Mouse (Mus musculus): ENCODE data around the gene Wwc2. TPM values are rescaled to one million over a fixed set of nuclear protein-coding genes. Genes with fewer than 3 reads are reported as not detected.

Gene Wwc2
- 41.4 and 52.9 TPM in 2 replicates for polyA plus RNA-seq (2011; ENCODE audit: insufficient read length, low read depth, missing spikeins)

GRCm38 (mm10) chr8:47990911-47991820 lies at the start of gene Wwc2:
TSS of gene Wwc2 (minus strand) at chr8:47990924.
- TF ChIP-seq POLR2A (IDR thresholded peaks at IDR 0.05; ENCODE audit: low read depth, low read length), result peak; percentile 63
- no peak for TF ChIP-seq CTCF (IDR thresholded peaks at IDR 0.05; ENCODE audit: borderline replicate concordance, insufficient read depth, low read length)
- Histone ChIP-seq H3K4me1 (ENCODE audit: control insufficient read depth, insufficient read depth, low read length) (peaks cover 9% of the 10 kb centered on the region), H3K27ac (ENCODE audit: insufficient read depth, low read length) (peak within 1 kb of the TSS; percentile 98), H3K4me3 (ENCODE audit: insufficient read depth, low read length) (peak within 1 kb of the TSS; percentile 76)

GRCm38 (mm10) chr8:48038261-48038934 lies 47.7 kb upstream of the Wwc2 start:
- no peak overlapping the region for H3K27ac ChIP-seq (ENCODE audit: insufficient read depth, low read length)
- TF ChIP-seq CTCF (IDR thresholded peaks at IDR 0.05; ENCODE audit: borderline replicate concordance, insufficient read depth, low read length) (no peak), POLR2A (IDR thresholded peaks at IDR 0.05; ENCODE audit: low read depth, low read length) (no peak)
- no peak overlapping the region for H3K4me3 ChIP-seq (ENCODE audit: insufficient read depth, low read length)

GRCm38 (mm10) chr8:48032046-48032445 lies 41.3 kb upstream of the Wwc2 start:
- H3K4me3 ChIP-seq (ENCODE audit: insufficient read depth, low read length), result no peak overlapping the region
- no peaks in the 10 kb centered on the region for H3K4me1 ChIP-seq (ENCODE audit: control insufficient read depth, insufficient read depth, low read length)
- no peak overlapping the region for H3K27ac ChIP-seq (ENCODE audit: insufficient read depth, low read length)
- TF ChIP-seq POLR2A (IDR thresholded peaks at IDR 0.05; ENCODE audit: low read depth, low read length), result no peak
- no peak for TF ChIP-seq CTCF (IDR thresholded peaks at IDR 0.05; ENCODE audit: borderline replicate concordance, insufficient read depth, low read length)

More at GRCm38 (mm10) chr8:48038261-48038934, 47.7 kb upstream of the Wwc2 start:
- no peaks in the 10 kb centered on the region for H3K4me1 ChIP-seq (ENCODE audit: control insufficient read depth, insufficient read depth, low read length)

GRCm38 (mm10) chr8:48030667-48031066 lies 39.9 kb upstream of the Wwc2 start:
- no peak overlapping the region for H3K4me3 ChIP-seq (ENCODE audit: insufficient read depth, low read length)
- no peak overlapping the region for H3K27ac ChIP-seq (ENCODE audit: insufficient read depth, low read length)
- TF ChIP-seq CTCF (IDR thresholded peaks at IDR 0.05; ENCODE audit: borderline replicate concordance, insufficient read depth, low read length) (no peak), POLR2A (IDR thresholded peaks at IDR 0.05; ENCODE audit: low read depth, low read length) (no peak)
- H3K4me1 ChIP-seq (ENCODE audit: control insufficient read depth, insufficient read depth, low read length), result no peaks in the 10 kb centered on the region

- Histone ChIP-seq H3K27ac (ENCODE audit: insufficient read depth, low read length) (no peak overlapping the region), H3K4me3 (ENCODE audit: insufficient read depth, low read length) (no peak overlapping the region), H3K4me1 (ENCODE audit: control insufficient read depth, insufficient read depth, low read length) (no peaks in the 10 kb centered on the region)
- TF ChIP-seq CTCF (IDR thresholded peaks at IDR 0.05; ENCODE audit: borderline replicate concordance, insufficient read depth, low read length) (no peak), POLR2A (IDR thresholded peaks at IDR 0.05; ENCODE audit: low read depth, low read length) (no peak)
Observed at GRCm38 (mm10) chr8:48026796-48027195, 36.1 kb upstream of the Wwc2 start.

GRCm38 (mm10) chr8:48023206-48023605 lies 32.5 kb upstream of the Wwc2 start:
- Histone ChIP-seq H3K4me3 (ENCODE audit: insufficient read depth, low read length) (no peak overlapping the region), H3K27ac (ENCODE audit: insufficient read depth, low read length) (no peak overlapping the region), H3K4me1 (ENCODE audit: control insufficient read depth, insufficient read depth, low read length) (no peaks in the 10 kb centered on the region)
- TF ChIP-seq POLR2A (IDR thresholded peaks at IDR 0.05; ENCODE audit: low read depth, low read length), result no peak

GRCm38 (mm10) chr8:48019737-48020136 lies 29.0 kb upstream of the Wwc2 start:
- Histone ChIP-seq H3K4me3 (ENCODE audit: insufficient read depth, low read length) (no peak overlapping the region), H3K27ac (ENCODE audit: insufficient read depth, low read length) (no peak overlapping the region), H3K4me1 (ENCODE audit: control insufficient read depth, insufficient read depth, low read length) (no peaks in the 10 kb centered on the region)
- TF ChIP-seq POLR2A (IDR thresholded peaks at IDR 0.05; ENCODE audit: low read depth, low read length), result no peak

GRCm38 (mm10) chr8:48016538-48016937 lies 25.8 kb upstream of the Wwc2 start:
- TF ChIP-seq POLR2A (IDR thresholded peaks at IDR 0.05; ENCODE audit: low read depth, low read length) (no peak), CTCF (IDR thresholded peaks at IDR 0.05; ENCODE audit: borderline replicate concordance, insufficient read depth, low read length) (peak; percentile 78)
- no peaks in the 10 kb centered on the region for H3K4me1 ChIP-seq (ENCODE audit: control insufficient read depth, insufficient read depth, low read length)

GRCm38 (mm10) chr8:48014386-48014785 lies 23.7 kb upstream of the Wwc2 start:
- Histone ChIP-seq H3K27ac (ENCODE audit: insufficient read depth, low read length) (no peak overlapping the region), H3K4me1 (ENCODE audit: control insufficient read depth, insufficient read depth, low read length) (no peaks in the 10 kb centered on the region), H3K4me3 (ENCODE audit: insufficient read depth, low read length) (no peak overlapping the region)
- no peak for TF ChIP-seq POLR2A (IDR thresholded peaks at IDR 0.05; ENCODE audit: low read depth, low read length)
- no peak for TF ChIP-seq CTCF (IDR thresholded peaks at IDR 0.05; ENCODE audit: borderline replicate concordance, insufficient read depth, low read length)

More at GRCm38 (mm10) chr8:48016538-48016937, 25.8 kb upstream of the Wwc2 start:
- no peak overlapping the region for H3K4me3 ChIP-seq (ENCODE audit: insufficient read depth, low read length)
- no peak overlapping the region for H3K27ac ChIP-seq (ENCODE audit: insufficient read depth, low read length)

GRCm38 (mm10) chr8:48013281-48013680 lies 22.6 kb upstream of the Wwc2 start:
- no peaks in the 10 kb centered on the region for H3K4me1 ChIP-seq (ENCODE audit: control insufficient read depth, insufficient read depth, low read length)
- no peak overlapping the region for H3K27ac ChIP-seq (ENCODE audit: insufficient read depth, low read length)
- H3K4me3 ChIP-seq (ENCODE audit: insufficient read depth, low read length), result no peak overlapping the region
- no peak for TF ChIP-seq POLR2A (IDR thresholded peaks at IDR 0.05; ENCODE audit: low read depth, low read length)
- TF ChIP-seq CTCF (IDR thresholded peaks at IDR 0.05; ENCODE audit: borderline replicate concordance, insufficient read depth, low read length), result no peak
